Mouse (Mus musculus) spleen, adult 2 months (tissue): Measurements from ENCODE around the gene Ift43. TPM values are rescaled to one million over a fixed set of nuclear protein-coding genes. Genes with fewer than 3 reads are reported as not detected.

Experiments used
- DNase-seq, 2 experiments: peaks; one replicate each; pipeline versions ENCODE4 v3.0.0 to v3.0.0-alpha.2; 2012 to 2021; ENCODE audit warnings: low spot score in 2 of 2, low read depth in 1 of 2
- H3K27ac ChIP-seq: fragments of 200-500 bp; 2 replicates; pipeline ENCODE4 v1.5.1; 2012; ENCODE audit warnings: low read length, inconsistent platforms; ENCODE audit not compliant: insufficient read depth
- H3K27me3 ChIP-seq: fragments of 200-500 bp; 2 replicates; pipeline ENCODE4 v1.6.1; 2012; ENCODE audit warnings: mild to moderate bottlenecking, moderate library complexity, low read length, inconsistent platforms; ENCODE audit not compliant: control insufficient read depth, insufficient read depth
- H3K36me3 ChIP-seq: fragments of 200-500 bp; 2 replicates; pipeline ENCODE4 v1.6.1; 2012; ENCODE audit warnings: mild to moderate bottlenecking, low read length, inconsistent platforms; ENCODE audit not compliant: control insufficient read depth, insufficient read depth
- H3K4me1 ChIP-seq: fragments of 200-500 bp; 2 replicates; pipeline ENCODE4 v1.6.1; 2011; ENCODE audit warnings: inconsistent platforms; ENCODE audit not compliant: control insufficient read depth, insufficient read depth, insufficient read length
- H3K4me3 ChIP-seq: fragments of 200-500 bp; 2 replicates; pipeline ENCODE4 v1.5.1; 2011; ENCODE audit warnings: mild to moderate bottlenecking, inconsistent platforms; ENCODE audit not compliant: insufficient read depth, insufficient read length; ENCODE audit errors: extremely low read depth
- CTCF ChIP-seq: fragments of 200-500 bp; IDR thresholded peaks from 2 replicates; pipeline ENCODE4 v1.5.1; 2011; ENCODE audit warnings: mild to moderate bottlenecking, inconsistent platforms; ENCODE audit not compliant: insufficient read depth, insufficient read length, insufficient replicate concordance; ENCODE audit errors: extremely low read depth
- POLR2A ChIP-seq: fragments of 200-500 bp; IDR thresholded peaks from 2 replicates; pipeline ENCODE4 v1.6.1; 2011; ENCODE audit warnings: low read depth, low read length, inconsistent platforms
- WGBS: fragments of 180-500 bp; shearing (Covaris S2); methylation state at CpG from one replicate; pipeline ENCODE4 v1.1.7; 2018; 5-methylcytosine and 5-hydroxymethylcytosine counted together
- polyA plus RNA-seq: library from polyadenylated mRNA; depleted of rRNA; stranded (reverse); fragments of >200 nt; gene quantifications from 2 replicates; pipeline ENCODE4 v1.2.3, GENCODE M21; 2012

The Ift43 gene
- polyA plus RNA-seq, 1 experiment = 2.6 TPM

GRCm38 (mm10) chr12:86100711-86101110 lies 18.4 kb downstream of the Ift43 start:
- no peak for TF ChIP-seq CTCF
- H3K4me3 ChIP-seq = no peak overlapping the region
- 89% methylated on average over 3 of the region's 3 CpGs for WGBS
- no peaks in the 10 kb centered on the region for H3K36me3 ChIP-seq
- DNase-seq = no peak
- H3K27ac ChIP-seq = no peak overlapping the region
- H3K4me1 ChIP-seq = no peaks in the 10 kb centered on the region
- no peaks in the 10 kb centered on the region for H3K27me3 ChIP-seq

- DNase-seq = no peak
- H3K4me1 ChIP-seq = no peaks in the 10 kb centered on the region
- H3K36me3 ChIP-seq = no peaks in the 10 kb centered on the region
- H3K4me3 ChIP-seq = no peak overlapping the region
- WGBS = 93% methylated on average over 8 of the region's 8 CpGs
- no peaks in the 10 kb centered on the region for H3K27me3 ChIP-seq
- no peak overlapping the region for H3K27ac ChIP-seq
- TF ChIP-seq POLR2A (no peak), CTCF (no peak)
These were observed 20.3 kb downstream of the Ift43 start for GRCm38 (mm10) chr12:86102686-86103085.

DNA sequence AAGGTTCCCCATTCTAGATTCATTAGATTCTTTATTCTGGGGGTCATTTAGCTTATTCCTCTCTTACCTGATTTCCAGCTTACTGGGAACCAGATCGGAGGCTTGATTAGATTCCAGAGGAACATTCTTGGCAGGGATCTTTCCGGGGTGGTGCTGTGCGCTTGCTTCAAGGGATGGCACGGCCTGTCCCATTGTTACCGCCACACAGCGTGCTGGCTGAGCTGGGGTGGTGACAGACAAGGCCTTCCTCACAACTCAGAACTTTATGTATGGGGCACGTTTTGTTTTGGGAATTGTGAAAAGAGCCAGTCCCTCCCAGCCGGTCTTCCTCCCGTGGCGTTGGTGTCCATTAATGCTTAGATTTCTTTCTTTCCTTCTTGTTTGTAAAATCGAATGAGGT lies 21.1 kb downstream of the Ift43 start:
- Histone ChIP-seq H3K4me1 (0 out of 2 replicates have a peak, but pooled peaks cover under 1% of the 10 kb centered on the region), H3K4me3 (no peak overlapping the region), H3K36me3 (no peaks in the 10 kb centered on the region), H3K27me3 (no peaks in the 10 kb centered on the region), H3K27ac (no peak overlapping the region)
- DNase-seq = no peak
- no peak for TF ChIP-seq POLR2A
- TF ChIP-seq CTCF = no peak
- WGBS = 91% methylated on average over 11 of the region's 11 CpGs

DNA sequence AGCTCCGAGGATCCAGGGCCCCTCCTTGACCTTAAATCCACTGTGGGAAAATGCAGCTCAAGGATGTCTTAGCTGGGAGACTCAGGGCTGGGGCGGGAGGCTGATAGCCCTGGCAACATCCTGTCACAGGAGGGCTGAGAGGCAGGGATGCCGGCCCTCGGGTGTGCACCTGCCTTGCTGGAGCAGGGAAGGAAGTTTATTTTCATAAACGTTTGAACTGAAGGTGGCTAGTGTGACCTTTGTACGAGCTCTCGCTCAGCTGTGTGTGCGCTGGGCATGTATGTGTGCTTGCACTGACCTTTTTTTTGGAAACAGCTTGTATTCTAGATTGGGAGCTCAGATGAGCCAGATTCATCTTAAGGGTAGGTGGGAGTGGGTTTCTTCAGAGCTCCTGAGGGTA lies 21.5 kb downstream of the Ift43 start:
- Histone ChIP-seq H3K4me3 (no peak overlapping the region), H3K36me3 (no peaks in the 10 kb centered on the region), H3K27me3 (no peaks in the 10 kb centered on the region), H3K27ac (peak overlapping the region; percentile 23; the same call in 1 of the 2 replicates), H3K4me1 (peaks cover 2% of the 10 kb centered on the region; the same call in 1 of the 2 replicates)
- DNase-seq = no peak
- 58% methylated on average over 8 of the region's 8 CpGs for WGBS
- TF ChIP-seq POLR2A = no peak
- no peak for TF ChIP-seq CTCF

GRCm38 (mm10) chr12:86104297-86104696 lies 22.0 kb downstream of the Ift43 start:
- H3K36me3 ChIP-seq = no peaks in the 10 kb centered on the region

GRCm38 (mm10) chr12:86105546-86105945 lies 23.2 kb downstream of the Ift43 start:
- Histone ChIP-seq H3K4me3 (no peak overlapping the region), H3K27me3 (no peaks in the 10 kb centered on the region), H3K27ac (no peak overlapping the region), H3K4me1 (peaks cover 7% of the 10 kb centered on the region; the same call in 1 of the 2 replicates), H3K36me3 (no peaks in the 10 kb centered on the region)
- TF ChIP-seq CTCF = no peak
- TF ChIP-seq POLR2A = no peak
- no peak for DNase-seq
- 75% methylated on average over 9 of the region's 10 CpGs for WGBS

More at GRCm38 (mm10) chr12:86104297-86104696, 22.0 kb downstream of the Ift43 start:
- no peak for DNase-seq
- no peak overlapping the region for H3K4me3 ChIP-seq
- H3K27ac ChIP-seq = no peak overlapping the region
- TF ChIP-seq POLR2A = no peak
- TF ChIP-seq CTCF = no peak
- no peaks in the 10 kb centered on the region for H3K27me3 ChIP-seq
- peaks cover 6% of the 10 kb centered on the region; the same call in 1 of the 2 replicates for H3K4me1 ChIP-seq
- 86% methylated on average over 11 of the region's 11 CpGs for WGBS

- Histone ChIP-seq H3K4me3 (no peak overlapping the region), H3K27ac (no peak overlapping the region), H3K27me3 (no peaks in the 10 kb centered on the region), H3K36me3 (no peaks in the 10 kb centered on the region), H3K4me1 (peaks cover 7% of the 10 kb centered on the region; the same call in 1 of the 2 replicates)
- TF ChIP-seq POLR2A (no peak), CTCF (no peak)
- no peak for DNase-seq
- 87% methylated on average over 9 of the region's 9 CpGs for WGBS
These were observed 23.7 kb downstream of the Ift43 start for GRCm38 (mm10) chr12:86106086-86106485.
